Mouse (Mus musculus) limb, embryonic 14.5 days (tissue): ENCODE data around the gene Amer2. TPM values are rescaled to one million over a fixed set of nuclear protein-coding genes. Genes with fewer than 3 reads are reported as not detected.

Experiments used
- ATAC-seq: fragments of 200-750 bp; cut with Nextera tagmentation; 2 replicates; pipeline ENCODE4 v1.8.0; 2017; ENCODE audit warnings: low read depth, moderate number of reproducible peaks, moderate TSS enrichment; ENCODE audit not compliant: low FRiP score
- DNase-seq: peaks from one replicate; pipeline ENCODE4 v3.0.0-alpha.2; 2015; ENCODE audit warnings: low spot score
- H3K27ac ChIP-seq: fragments of 300-500 bp; sonication (generic); replicated peaks from 2 replicates; pipeline ENCODE4 v1.5.1; 2014; ENCODE audit warnings: low read depth, mild to moderate bottlenecking, low read length, moderate library complexity, mixed read lengths
- H3K27me3 ChIP-seq: fragments of 300-500 bp; sonication (generic); 2 replicates; pipeline ENCODE4 v1.6.1; 2014; ENCODE audit warnings: low read length, mixed read lengths; ENCODE audit not compliant: control insufficient read depth, insufficient read depth
- H3K36me3 ChIP-seq: fragments of 300-500 bp; sonication (generic); 2 replicates; pipeline ENCODE4 v1.6.1; 2014; ENCODE audit warnings: mild to moderate bottlenecking, low read length, moderate library complexity, mixed read lengths; ENCODE audit not compliant: control insufficient read depth, insufficient read depth
- H3K4me1 ChIP-seq: fragments of 300-500 bp; sonication (generic); 2 replicates; pipeline ENCODE4 v1.6.1; 2014; ENCODE audit warnings: antibody characterized with exemption, low read length, mixed read lengths; ENCODE audit not compliant: control insufficient read depth, insufficient read depth
- H3K4me2 ChIP-seq: fragments of 300-500 bp; sonication (generic); replicated peaks from 2 replicates; pipeline ENCODE4 v1.6.1; 2014; ENCODE audit warnings: low read depth, mild to moderate bottlenecking, low read length, moderate library complexity; ENCODE audit not compliant: severe bottlenecking
- H3K4me3 ChIP-seq: fragments of 300-500 bp; sonication (generic); replicated peaks from 2 replicates; pipeline ENCODE4 v1.5.1; 2014; ENCODE audit warnings: low read length
- H3K9ac ChIP-seq: fragments of 300-500 bp; sonication (generic); 2 replicates; pipeline ENCODE4 v1.6.1; 2014; ENCODE audit warnings: mild to moderate bottlenecking, low read depth, low read length, moderate library complexity; ENCODE audit not compliant: severe bottlenecking
- H3K9me3 ChIP-seq: fragments of 300-500 bp; sonication (generic); 2 replicates; pipeline ENCODE4 v1.6.1; 2016; ENCODE audit warnings: low read length; ENCODE audit not compliant: control insufficient read depth
- POLR2A ChIP-seq: fragments of 200-500 bp; IDR thresholded peaks from 2 replicates; pipeline ENCODE4 v1.8.0; 2012; ENCODE audit warnings: inconsistent platforms, mild to moderate bottlenecking, moderate library complexity, borderline replicate concordance; ENCODE audit not compliant: insufficient read depth, insufficient read length; ENCODE audit errors: extremely low read depth
- WGBS: fragments of 180-500 bp; shearing (Covaris S2); extraction: QIAGEN DNeasy Blood & Tissue Kit; methylation state at CpG from one replicate; pipeline ENCODE4 v1.1.7; 2014; 5-methylcytosine and 5-hydroxymethylcytosine counted together
- polyA plus RNA-seq, 2 experiments: library from polyadenylated mRNA; depleted of rRNA in 1 of 2; stranded (reverse) in 1 of 2; unstranded in 1 of 2; fragments of >200 nt; fragmentation: Nextera tagmentation in 1 of 2; extraction: Ambion mirVana in 1 of 2; gene quantifications; 2 replicates each; pipeline versions ENCODE4 v1.2.1 to v1.2.3; 2012 to 2014

The Amer2 gene
- polyA plus RNA-seq, 2 experiments: 0.58 to 0.89 TPM

GRCm38 (mm10) chr14:60417924-60418323, 44.9 kb downstream of the Amer2 start:
- 80% methylated on average over 5 of the region's 5 CpGs for WGBS
- no peaks in the 10 kb centered on the region for H3K9me3 ChIP-seq

GRCm38 (mm10) chr14:60422920-60423319, 49.9 kb downstream of the Amer2 start:
- no peak for ATAC-seq
- TF ChIP-seq POLR2A: no peak
- Histone ChIP-seq H3K27ac (no peak overlapping the region), H3K27me3 (no peaks in the 10 kb centered on the region), H3K4me3 (no peak overlapping the region), H3K9ac (no peak overlapping the region), H3K36me3 (no peaks in the 10 kb centered on the region), H3K4me2 (no peak overlapping the region), H3K9me3 (no peaks in the 10 kb centered on the region), H3K4me1 (no peaks in the 10 kb centered on the region)
- DNase-seq: no peak
- 94% methylated on average over 2 of the region's 2 CpGs for WGBS

More at GRCm38 (mm10) chr14:60417924-60418323, 44.9 kb downstream of the Amer2 start:
- H3K9ac ChIP-seq: no peak overlapping the region
- no peak overlapping the region for H3K27ac ChIP-seq
- TF ChIP-seq POLR2A: no peak
- H3K4me2 ChIP-seq: no peak overlapping the region
- H3K4me3 ChIP-seq: no peak overlapping the region
- no peaks in the 10 kb centered on the region for H3K36me3 ChIP-seq
- H3K27me3 ChIP-seq: no peaks in the 10 kb centered on the region
- ATAC-seq: no peak
- DNase-seq: no peak
- H3K4me1 ChIP-seq: peaks cover 10% of the 10 kb centered on the region

GRCm38 (mm10) chr14:60424174-60424573, 51.1 kb downstream of the Amer2 start:
- H3K4me1 ChIP-seq: no peaks in the 10 kb centered on the region
- DNase-seq (no peak), ATAC-seq (no peak)
- no peak overlapping the region for H3K27ac ChIP-seq
- no peak for TF ChIP-seq POLR2A
- H3K9me3 ChIP-seq: no peaks in the 10 kb centered on the region
- no peak overlapping the region for H3K4me3 ChIP-seq
- H3K36me3 ChIP-seq: no peaks in the 10 kb centered on the region
- 26% methylated on average over 3 of the region's 3 CpGs for WGBS
- H3K27me3 ChIP-seq: no peaks in the 10 kb centered on the region
- H3K4me2 ChIP-seq: no peak overlapping the region
- no peak overlapping the region for H3K9ac ChIP-seq

- no peak overlapping the region for H3K27ac ChIP-seq
- no peak overlapping the region for H3K4me3 ChIP-seq
- WGBS: 86% methylated on average over 7 of the region's 7 CpGs
- H3K4me1 ChIP-seq: no peaks in the 10 kb centered on the region
- no peaks in the 10 kb centered on the region for H3K36me3 ChIP-seq
- no peak for TF ChIP-seq POLR2A
- DNase-seq (no peak), ATAC-seq (no peak)
- H3K9ac ChIP-seq: no peak overlapping the region
- no peaks in the 10 kb centered on the region for H3K27me3 ChIP-seq
- no peak overlapping the region for H3K4me2 ChIP-seq
- H3K9me3 ChIP-seq: no peaks in the 10 kb centered on the region
Measured at GRCm38 (mm10) chr14:60425553-60425952, 52.5 kb downstream of the Amer2 start.

GRCm38 (mm10) chr14:60427896-60428295, 54.8 kb downstream of the Amer2 start:
- no peak for TF ChIP-seq POLR2A
- Histone ChIP-seq H3K4me3 (no peak overlapping the region), H3K36me3 (no peaks in the 10 kb centered on the region), H3K9ac (no peak overlapping the region), H3K4me2 (no peak overlapping the region), H3K9me3 (no peaks in the 10 kb centered on the region), H3K27me3 (no peaks in the 10 kb centered on the region), H3K4me1 (no peaks in the 10 kb centered on the region), H3K27ac (no peak overlapping the region)
- ATAC-seq (no peak), DNase-seq (no peak)
- 38% methylated on average over 3 of the region's 3 CpGs for WGBS

- WGBS: 54% methylated on average over 6 of the region's 6 CpGs
- Histone ChIP-seq H3K4me2 (no peak overlapping the region), H3K9me3 (no peaks in the 10 kb centered on the region), H3K4me1 (no peaks in the 10 kb centered on the region), H3K4me3 (no peak overlapping the region), H3K27ac (no peak overlapping the region), H3K36me3 (no peaks in the 10 kb centered on the region), H3K9ac (no peak overlapping the region), H3K27me3 (no peaks in the 10 kb centered on the region)
- DNase-seq (no peak), ATAC-seq (no peak)
- TF ChIP-seq POLR2A: no peak
Measured at GRCm38 (mm10) chr14:60429513-60429912, 56.5 kb downstream of the Amer2 start.
